Mouse (Mus musculus) embryonic facial prominence, embryonic 12.5 days (tissue): Measurements from ENCODE around the gene Strada. TPM values are rescaled to one million over a fixed set of nuclear protein-coding genes. Genes with fewer than 3 reads are reported as not detected.
"Not testable (repeated sequence)": the region's sequence is repeated elsewhere in the genome, so short reads cannot be mapped to it uniquely, and the experiment has no call there.

ENCODE experiments used
- ATAC-seq: fragments of 200-750 bp; cut with Nextera tagmentation; 2 replicates; pipeline ENCODE4 v1.8.0; 2017; ENCODE audit not compliant: insufficient number of reproducible peaks, insufficient read depth, low FRiP score, low TSS enrichment
- H3K27ac ChIP-seq: fragments of 300-500 bp; sonication (generic); 2 replicates; pipeline ENCODE4 v1.5.1; 2016; ENCODE audit warnings: mild to moderate bottlenecking
- H3K27me3 ChIP-seq: fragments of 300-500 bp; sonication (generic); 2 replicates; pipeline ENCODE4 v1.6.1; 2016; ENCODE audit warnings: mild to moderate bottlenecking, moderate library complexity
- H3K36me3 ChIP-seq: fragments of 300-500 bp; sonication (generic); 2 replicates; pipeline ENCODE4 v1.6.1; 2016; ENCODE audit warnings: mild to moderate bottlenecking
- H3K4me1 ChIP-seq: fragments of 300-500 bp; sonication (generic); 2 replicates; pipeline ENCODE4 v1.6.1; 2016
- H3K4me2 ChIP-seq: fragments of 300-500 bp; sonication (generic); replicated peaks from 2 replicates; pipeline ENCODE4 v1.6.1; 2016; ENCODE audit warnings: mild to moderate bottlenecking, moderate library complexity
- H3K4me3 ChIP-seq: fragments of 300-500 bp; sonication (generic); 2 replicates; pipeline ENCODE4 v1.5.1; 2016; ENCODE audit warnings: mild to moderate bottlenecking
- H3K9ac ChIP-seq: fragments of 300-500 bp; sonication (generic); 2 replicates; pipeline ENCODE4 v1.6.1; 2016; ENCODE audit warnings: mild to moderate bottlenecking, moderate library complexity
- H3K9me3 ChIP-seq: fragments of 300-500 bp; sonication (generic); 2 replicates; pipeline ENCODE4 v1.6.1; 2016; ENCODE audit warnings: mild to moderate bottlenecking, moderate library complexity
- WGBS: fragments of 180-500 bp; shearing (Covaris S2); methylation state at CpG from one replicate; pipeline ENCODE4 v1.1.7; 2016; 5-methylcytosine and 5-hydroxymethylcytosine counted together
- polyA plus RNA-seq: library from polyadenylated mRNA; unstranded; fragments of >200 nt; fragmentation: Nextera tagmentation; extraction: Ambion mirVana; gene quantifications from 2 replicates; pipeline ENCODE4 v1.2.1, GENCODE M21; 2016

Strada gene
- polyA plus RNA-seq, 1 experiment from 2014 or later, result 35.4 TPM

- H3K9me3 ChIP-seq, result no peaks in the 10 kb centered on the region
- H3K36me3 ChIP-seq, result peaks cover 66% of the 10 kb centered on the region
- no peak overlapping the region for H3K9ac ChIP-seq
- no peaks in the 10 kb centered on the region for H3K27me3 ChIP-seq
- 75% methylated on average over 6 of the region's 6 CpGs for WGBS
- no peaks in the 10 kb centered on the region for H3K4me1 ChIP-seq
- H3K27ac ChIP-seq, result no peak overlapping the region
- H3K4me2 ChIP-seq, result no peak overlapping the region
- H3K4me3 ChIP-seq, result no peak overlapping the region
- ATAC-seq, result no peak
Measured at GRCm38 (mm10) chr11:106200756-106201155, 1.2 kb downstream of the Strada start.

DNA sequence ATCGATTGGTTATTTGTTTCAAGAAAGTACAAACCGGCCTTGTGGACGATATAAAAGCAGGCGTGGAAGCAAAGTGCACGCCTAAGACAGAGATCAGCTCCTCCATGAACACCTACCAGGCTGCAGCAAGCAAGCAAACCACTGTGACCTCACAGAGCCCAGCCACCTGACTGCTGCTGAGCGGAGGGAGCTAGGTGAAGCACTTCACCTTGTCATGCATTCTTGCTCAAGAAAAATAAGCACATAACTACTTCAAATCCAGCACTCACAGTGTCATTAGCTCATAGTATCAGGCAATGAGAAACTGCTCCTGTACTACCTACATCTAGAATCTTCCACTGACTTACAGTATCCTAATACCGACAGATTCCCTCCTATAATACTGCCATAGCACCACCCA lies 2.0 kb downstream of the Strada start:
- H3K4me2 ChIP-seq, H3K9me3 ChIP-seq, H3K9ac ChIP-seq, H3K4me3 ChIP-seq, H3K4me1 ChIP-seq, H3K27me3 ChIP-seq, ATAC-seq, H3K27ac ChIP-seq: not testable (repeated sequence)
- WGBS, result 93% methylated on average over 7 of the region's 7 CpGs
- peaks cover 59% of the 10 kb centered on the region for H3K36me3 ChIP-seq

DNA sequence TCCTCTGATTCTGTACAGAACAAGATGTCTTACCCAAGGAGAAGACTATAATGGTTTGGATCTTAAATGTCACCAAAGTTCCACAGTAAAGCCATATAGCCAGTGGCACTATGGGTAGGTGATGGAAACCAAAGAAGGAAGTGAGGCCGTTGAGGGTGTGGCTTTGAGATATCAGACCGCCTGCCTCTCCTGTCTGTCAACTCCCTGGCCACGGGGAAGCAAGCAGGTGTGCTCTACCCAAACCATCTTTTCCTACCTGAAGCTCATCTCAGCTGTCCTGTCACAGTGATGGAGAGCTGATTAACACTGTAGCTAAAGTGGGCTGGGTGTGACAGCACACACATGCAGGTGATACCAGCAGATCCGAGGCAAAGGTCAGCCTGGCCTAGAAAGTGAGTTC lies 3.7 kb downstream of the Strada start:
- Histone ChIP-seq H3K27ac (no peak overlapping the region), H3K4me1 (no peaks in the 10 kb centered on the region), H3K9me3 (no peaks in the 10 kb centered on the region), H3K9ac (no peak overlapping the region), H3K36me3 (peaks cover 44% of the 10 kb centered on the region), H3K4me3 (no peak overlapping the region), H3K4me2 (no peak overlapping the region), H3K27me3 (no peaks in the 10 kb centered on the region)
- ATAC-seq, result no peak
- 81% methylated on average over 4 of the region's 4 CpGs for WGBS

DNA sequence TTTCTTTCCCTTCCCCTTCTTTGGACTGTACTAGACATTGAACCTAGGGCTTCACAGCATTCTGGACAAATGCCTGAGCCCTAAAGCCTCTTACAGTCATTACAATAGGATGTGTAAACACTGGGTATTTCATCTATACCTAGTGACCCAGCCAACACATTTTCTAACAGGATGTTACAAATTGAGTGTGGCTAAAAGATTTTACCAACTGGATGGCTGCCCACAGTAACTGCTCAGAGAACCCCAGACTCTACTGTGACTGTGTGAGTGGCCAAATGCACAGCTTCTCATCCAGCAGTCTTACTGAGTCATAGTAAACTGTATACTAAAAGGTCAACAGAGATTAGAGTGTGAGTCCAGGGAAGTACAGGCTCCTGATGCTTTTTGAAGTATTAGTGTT lies 6.6 kb downstream of the Strada start:
- 0 out of 2 replicates have a peak overlapping the region, but pooled peaks have one; percentile 23 for H3K27ac ChIP-seq
- no peak overlapping the region for H3K4me2 ChIP-seq
- peaks cover 21% of the 10 kb centered on the region for H3K36me3 ChIP-seq
- H3K9ac ChIP-seq, result no peak overlapping the region
- ATAC-seq, result no peak
- H3K27me3 ChIP-seq, result no peaks in the 10 kb centered on the region
- peaks cover 7% of the 10 kb centered on the region; the same call in 1 of the 2 replicates for H3K4me1 ChIP-seq
- no peak overlapping the region for H3K4me3 ChIP-seq
- H3K9me3 ChIP-seq, result no peaks in the 10 kb centered on the region

- H3K9me3 ChIP-seq, result no peaks in the 10 kb centered on the region
- no peak for ATAC-seq
- H3K4me1 ChIP-seq, result peaks cover 7% of the 10 kb centered on the region; the same call in 1 of the 2 replicates
- no peak overlapping the region for H3K4me2 ChIP-seq
- WGBS, result 92% methylated on average over 7 of the region's 7 CpGs
- H3K36me3 ChIP-seq, result peaks cover 21% of the 10 kb centered on the region
- no peak overlapping the region for H3K9ac ChIP-seq
- H3K27me3 ChIP-seq, result no peaks in the 10 kb centered on the region
- H3K27ac ChIP-seq, result 0 out of 2 replicates have a peak overlapping the region, but pooled peaks have one; percentile 23
- no peak overlapping the region for H3K4me3 ChIP-seq
Measured at GRCm38 (mm10) chr11:106194891-106195290, 7.1 kb downstream of the Strada start.

DNA sequence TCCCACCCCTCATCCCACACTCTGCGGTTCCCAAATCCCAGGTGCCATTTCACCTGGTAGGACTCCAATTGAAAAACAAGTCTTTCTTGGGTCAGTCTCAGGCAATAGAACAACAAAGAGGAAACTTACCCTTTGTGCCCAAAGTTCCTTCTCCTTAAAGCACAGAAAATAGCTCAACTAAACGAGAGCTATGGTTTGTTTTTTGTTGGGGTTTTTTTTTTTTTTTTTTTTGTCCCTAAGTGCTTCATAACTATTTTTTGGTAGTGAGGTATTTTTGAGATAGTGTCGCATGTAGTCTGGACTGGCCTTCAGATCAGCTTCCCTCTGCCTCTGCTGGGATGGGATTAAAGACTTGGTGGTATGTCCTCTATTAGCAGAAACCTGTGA lies 7.8 kb downstream of the Strada start:
- WGBS, result 39% methylated on average over 3 of the region's 3 CpGs
- ATAC-seq, result no peak
- Histone ChIP-seq H3K9ac (peak overlapping the region; percentile 73), H3K4me2 (peak overlapping the region; percentile 67), H3K27ac (peak overlapping the region; percentile 88), H3K4me1 (peaks cover 7% of the 10 kb centered on the region; the same call in 1 of the 2 replicates), H3K9me3 (no peaks in the 10 kb centered on the region), H3K4me3 (peak overlapping the region; percentile 67), H3K27me3 (no peaks in the 10 kb centered on the region), H3K36me3 (peaks cover 21% of the 10 kb centered on the region)

GRCm38 (mm10) chr11:106193371-106194154 lies 8.4 kb downstream of the Strada start:
- Histone ChIP-seq H3K27ac (peak overlapping the region; percentile 88), H3K27me3 (no peaks in the 10 kb centered on the region), H3K4me2 (peak overlapping the region; percentile 67), H3K9ac (peak overlapping the region; percentile 75), H3K36me3 (peaks cover 20% of the 10 kb centered on the region), H3K9me3 (no peaks in the 10 kb centered on the region), H3K4me1 (peaks cover 7% of the 10 kb centered on the region; the same call in 1 of the 2 replicates), H3K4me3 (peak overlapping the region; percentile 67)
- peak; percentile 97 for ATAC-seq
- under 1% methylated on average over 43 of the region's 44 CpGs for whole genome bisulfite sequencing

GRCm38 (mm10) chr11:106192657-106193370 lies 9.2 kb downstream of the Strada start:
- WGBS, result 11% methylated on average over 19 of the region's 19 CpGs
- Histone ChIP-seq H3K9ac (peak overlapping the region; percentile 75), H3K27ac (peak overlapping the region; percentile 88), H3K36me3 (peaks cover 13% of the 10 kb centered on the region), H3K4me2 (peak overlapping the region; percentile 67), H3K27me3 (no peaks in the 10 kb centered on the region), H3K4me3 (peak overlapping the region; percentile 67), H3K4me1 (peaks cover 7% of the 10 kb centered on the region; the same call in 1 of the 2 replicates), H3K9me3 (no peaks in the 10 kb centered on the region)
- ATAC-seq, result peak; percentile 2; the same call in 1 of the 2 replicates

DNA sequence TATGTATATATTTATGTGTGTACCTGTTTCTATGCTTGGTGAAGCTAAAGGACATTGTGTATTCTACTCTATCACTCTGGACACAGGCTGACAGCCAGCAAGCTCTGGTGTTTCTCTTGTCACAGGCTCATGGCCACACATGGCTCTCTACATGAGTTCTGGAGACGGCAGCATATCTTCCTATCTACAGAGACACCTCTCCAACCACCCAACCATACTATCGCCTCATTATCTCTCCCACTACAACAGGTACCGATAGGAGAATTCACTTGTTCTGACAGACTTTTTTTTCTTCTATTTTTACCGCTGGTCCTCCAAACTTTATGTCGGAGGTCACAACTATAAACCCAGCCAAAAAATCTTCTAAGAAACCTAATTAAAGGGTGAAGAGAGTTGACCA lies 9.7 kb downstream of the Strada start:
- peaks cover 7% of the 10 kb centered on the region for H3K36me3 ChIP-seq
- no peaks in the 10 kb centered on the region for H3K9me3 ChIP-seq
- peaks cover 7% of the 10 kb centered on the region; the same call in 1 of the 2 replicates for H3K4me1 ChIP-seq
- no peak overlapping the region for H3K27ac ChIP-seq
- peak overlapping the region; percentile 67 for H3K4me2 ChIP-seq
- H3K4me3 ChIP-seq, result peak overlapping the region; percentile 67
- 88% methylated on average over 5 of the region's 5 CpGs for WGBS
- H3K9ac ChIP-seq, result no peak overlapping the region
- no peak for ATAC-seq
- no peaks in the 10 kb centered on the region for H3K27me3 ChIP-seq

DNA sequence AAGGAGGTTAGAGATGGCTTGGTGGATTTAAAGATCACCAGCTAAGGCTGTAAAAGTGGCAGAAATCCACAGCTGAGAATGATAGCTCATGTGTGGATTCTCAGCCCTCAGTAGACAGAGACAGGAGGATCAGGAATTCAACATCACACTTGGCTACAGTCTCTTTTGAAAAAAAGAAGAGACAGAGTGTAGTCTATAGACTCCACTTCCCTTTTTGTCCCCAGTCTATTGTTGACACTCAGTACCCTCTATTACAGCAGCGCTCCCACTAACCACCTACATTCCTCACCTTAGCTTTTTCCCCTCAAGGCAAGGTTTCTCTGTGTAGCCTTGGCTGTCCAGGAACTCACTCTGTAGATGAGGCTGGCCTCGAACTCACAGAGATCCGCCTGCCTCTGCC lies 10.3 kb downstream of the Strada start:
- H3K9ac ChIP-seq, result no peak overlapping the region
- H3K9me3 ChIP-seq, result no peaks in the 10 kb centered on the region
- no peaks in the 10 kb centered on the region for H3K27me3 ChIP-seq
- H3K27ac ChIP-seq, result no peak overlapping the region
- ATAC-seq, result no peak
- peaks cover 7% of the 10 kb centered on the region; the same call in 1 of the 2 replicates for H3K4me1 ChIP-seq
- no peak overlapping the region for H3K4me2 ChIP-seq
- 90% methylated on average over 3 of the region's 3 CpGs for WGBS
- H3K4me3 ChIP-seq, result no peak overlapping the region
- H3K36me3 ChIP-seq, result peaks cover 4% of the 10 kb centered on the region; the same call in 1 of the 2 replicates

DNA sequence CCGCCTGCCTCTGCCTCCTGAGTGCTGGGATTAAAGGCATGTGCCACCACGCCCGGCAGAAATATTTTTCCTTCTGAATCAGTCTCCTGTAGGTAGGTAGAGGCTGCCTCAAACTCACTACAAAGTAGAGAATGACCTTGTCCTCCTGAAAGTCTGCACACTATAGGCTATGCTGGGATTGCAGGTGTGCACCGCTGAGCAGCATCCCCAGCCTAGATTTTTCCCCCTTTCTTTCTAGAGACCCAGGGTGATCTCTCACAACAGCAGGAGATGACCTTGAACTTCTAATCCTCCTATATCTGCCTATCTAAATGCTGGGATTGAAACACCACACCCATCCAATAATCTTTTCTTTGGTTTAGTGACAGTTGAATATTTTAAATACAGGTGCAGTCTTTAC lies 14.6 kb downstream of the Strada start:
- H3K27ac ChIP-seq, result no peak overlapping the region
- H3K9ac ChIP-seq, result no peak overlapping the region
- H3K36me3 ChIP-seq, result peaks cover 9% of the 10 kb centered on the region; the same call in 1 of the 2 replicates
- no peak overlapping the region for H3K4me3 ChIP-seq
- no peak for ATAC-seq
- H3K4me1 ChIP-seq, result peaks cover 3% of the 10 kb centered on the region; the same call in 1 of the 2 replicates
- 89% methylated on average over 4 of the region's 4 CpGs for WGBS
- H3K9me3 ChIP-seq, result no peaks in the 10 kb centered on the region
- H3K27me3 ChIP-seq, result no peaks in the 10 kb centered on the region
- H3K4me2 ChIP-seq, result no peak overlapping the region

- WGBS, result 82% methylated on average over 2 of the region's 2 CpGs
- H3K27ac ChIP-seq, result no peak overlapping the region
Measured at GRCm38 (mm10) chr11:106180449-106180801, 21.5 kb downstream of the Strada start.

More at GRCm38 (mm10) chr11:106180449-106180801, 21.5 kb downstream of the Strada start:
- no peak overlapping the region for H3K9ac ChIP-seq
- no peak overlapping the region for H3K4me3 ChIP-seq
- H3K27me3 ChIP-seq, result no peaks in the 10 kb centered on the region
- H3K4me2 ChIP-seq, result no peak overlapping the region
- no peaks in the 10 kb centered on the region; the same call in 1 of the 2 replicates for H3K4me1 ChIP-seq
- H3K9me3 ChIP-seq, result no peaks in the 10 kb centered on the region
- ATAC-seq, result no peak
- H3K36me3 ChIP-seq, result 0 out of 2 replicates have a peak, but pooled peaks cover 12% of the 10 kb centered on the region
